Mouse (Mus musculus): ENCODE measurements at regions not wholly inside any gene's neighbourhood (a gene's known extent, or its start where the extent isn't known, plus 50 kb on each side); places are given as distances from the start of the nearest gene placed in this dataset.
A peak's percentile ranks its signal among the peaks of the same experiment; 100 is the strongest.

DNA sequence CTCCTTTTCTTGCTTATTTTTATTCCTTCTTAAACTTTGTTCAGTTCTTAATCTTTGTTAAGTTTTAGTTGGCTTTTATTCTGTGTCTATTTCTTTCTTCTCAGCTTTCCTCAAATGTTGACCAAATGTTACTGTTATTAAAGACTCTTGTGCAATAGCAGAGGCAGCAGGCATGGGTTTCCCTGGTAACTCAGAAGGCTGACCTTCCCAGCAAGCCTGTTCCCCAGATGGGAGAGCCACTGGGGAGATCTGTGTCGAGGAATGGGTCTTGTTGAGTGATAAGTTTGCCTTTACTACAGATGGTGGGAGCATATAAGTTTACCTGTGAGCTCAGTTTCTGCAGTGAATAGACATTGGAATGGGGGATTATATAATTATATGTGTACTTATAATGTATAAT is 237.2 kb downstream of the Plpp3 start:
- no peak for DNase-seq

DNA sequence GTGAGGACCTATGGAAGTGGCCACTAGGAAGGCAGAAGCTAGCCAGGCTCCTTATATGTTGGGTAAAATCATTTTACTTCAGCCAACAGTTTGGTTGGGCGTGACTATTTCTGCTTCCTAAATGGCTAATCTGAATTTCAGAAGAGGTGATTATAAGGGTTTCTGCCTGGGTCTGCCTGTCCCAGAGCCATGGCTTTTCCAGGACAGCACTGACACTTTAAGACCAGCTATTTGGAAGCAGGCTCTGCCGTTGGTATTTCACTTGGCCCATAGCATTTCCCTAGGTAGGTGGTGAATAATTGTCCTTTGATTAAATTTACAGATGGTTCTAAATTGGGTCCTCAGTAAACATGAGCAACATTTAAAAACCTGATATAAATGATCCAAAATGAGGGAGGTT is 240.3 kb downstream of the Plpp3 start:
- no peak for DNase-seq

DNA sequence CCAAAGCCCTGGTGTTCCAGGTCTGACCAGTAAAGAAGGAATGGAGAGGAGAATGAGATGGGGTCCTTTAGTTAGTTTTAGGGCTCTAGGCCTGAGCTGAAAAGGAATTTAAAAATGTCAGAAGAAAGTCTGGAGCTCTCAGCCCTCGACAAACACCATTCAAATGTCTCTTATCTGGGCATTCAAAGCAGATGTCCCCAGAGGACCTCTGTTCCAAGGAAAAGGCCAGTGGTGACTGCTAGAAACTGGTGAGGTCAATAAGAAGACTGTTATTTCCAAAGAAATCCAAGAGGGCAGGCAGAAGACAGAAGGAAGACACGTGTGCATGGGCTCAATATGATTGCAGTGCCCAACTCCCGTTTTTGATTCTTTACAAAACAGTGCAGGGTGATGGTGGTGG is 244.9 kb downstream of the Plpp3 start:
- no peak for DNase-seq

DNA sequence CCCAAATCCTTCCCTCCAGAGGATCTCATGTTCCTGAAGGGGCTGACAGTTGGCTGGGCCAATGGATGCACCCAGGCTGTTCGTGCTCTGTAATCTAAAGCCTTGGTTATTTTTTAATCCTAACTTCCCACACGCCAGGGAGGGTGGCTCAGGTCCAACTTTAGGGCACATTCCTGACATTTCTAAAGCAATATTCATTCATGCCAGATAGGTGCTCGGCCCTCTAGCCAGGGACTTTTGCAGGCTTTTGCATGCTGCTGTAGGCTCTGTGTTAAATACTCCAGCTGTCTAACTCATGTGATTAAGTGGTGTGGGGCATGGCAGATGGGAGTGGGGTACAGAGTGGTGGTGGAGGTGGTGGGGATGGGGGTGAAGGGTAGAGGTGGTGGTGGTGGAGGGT is 246.0 kb downstream of the Plpp3 start:
- peak; percentile 91 for DNase-seq

DNA sequence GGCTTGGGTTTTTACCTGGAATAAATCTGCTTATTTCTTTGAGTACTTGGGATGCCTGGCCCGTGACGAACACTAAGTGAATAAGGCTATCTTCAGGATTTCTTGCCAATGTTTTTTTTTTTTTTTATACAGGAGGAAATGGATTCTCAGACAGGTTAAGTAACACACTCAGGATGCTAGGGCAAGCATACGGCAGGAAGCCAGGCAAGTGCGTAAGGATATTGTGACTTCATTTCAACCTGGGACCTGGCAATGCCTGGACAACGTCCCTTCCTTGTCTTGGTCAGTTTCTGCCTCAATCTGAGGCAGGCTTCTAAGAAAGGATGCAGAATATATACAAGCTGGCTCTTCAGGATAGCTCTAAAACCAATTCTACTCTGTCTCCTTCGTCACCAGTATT is 246.5 kb downstream of the Plpp3 start:
- peak; percentile 24 to 40 for DNase-seq

DNA sequence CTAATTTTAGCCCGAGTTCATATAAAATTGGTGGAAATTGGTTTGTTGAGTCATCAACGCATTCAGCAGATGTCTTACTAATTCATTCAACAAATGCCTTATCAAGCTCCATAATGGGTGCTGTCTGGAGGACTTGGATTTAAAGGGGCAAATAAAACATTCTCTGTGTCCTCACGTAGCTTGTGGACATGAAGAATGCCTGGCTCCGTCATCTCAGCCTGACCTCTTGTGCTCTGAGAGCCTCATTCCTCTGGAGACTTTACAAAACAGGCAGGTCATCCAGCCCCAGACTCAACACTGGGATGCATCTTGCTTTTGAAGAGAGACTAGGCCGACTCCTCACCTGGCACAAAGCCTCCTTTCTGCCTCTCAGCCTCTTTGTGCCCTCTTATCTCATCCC is 248.6 kb downstream of the Plpp3 start:
- no peak for DNase-seq

DNA sequence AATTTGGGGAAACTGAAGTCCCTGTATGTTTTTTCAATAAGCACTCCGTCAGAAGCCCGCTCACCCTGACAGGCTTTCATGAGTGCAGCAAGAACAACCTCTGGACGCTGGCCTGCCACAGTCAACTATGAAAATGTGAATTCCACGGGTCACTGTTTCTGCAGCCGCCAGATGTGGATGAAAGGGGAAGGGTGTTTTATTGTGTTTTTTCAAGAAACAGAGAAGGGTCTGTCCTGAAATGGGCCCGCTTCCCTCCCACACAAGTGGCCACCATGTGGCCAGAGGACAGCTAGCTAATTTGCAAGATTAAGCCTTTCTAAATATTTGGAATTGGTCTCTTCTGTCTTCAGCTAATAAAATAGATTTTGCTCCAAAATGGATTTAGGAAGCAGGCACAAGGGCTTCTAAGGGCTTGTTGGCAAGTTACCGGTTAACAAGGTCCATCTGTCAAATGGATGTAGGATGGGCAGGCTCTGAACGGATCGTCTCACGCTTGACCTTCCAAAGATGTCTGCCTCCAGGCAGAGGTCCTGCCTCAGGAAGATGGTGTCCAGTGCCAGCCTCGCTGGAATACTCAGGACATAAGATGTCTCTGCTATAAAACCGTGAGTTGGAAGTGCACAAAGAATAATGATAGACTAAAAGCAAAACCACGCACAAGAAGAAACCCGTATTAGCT is 249.8 kb downstream of the Plpp3 start:
- no peak for DNase-seq

DNA sequence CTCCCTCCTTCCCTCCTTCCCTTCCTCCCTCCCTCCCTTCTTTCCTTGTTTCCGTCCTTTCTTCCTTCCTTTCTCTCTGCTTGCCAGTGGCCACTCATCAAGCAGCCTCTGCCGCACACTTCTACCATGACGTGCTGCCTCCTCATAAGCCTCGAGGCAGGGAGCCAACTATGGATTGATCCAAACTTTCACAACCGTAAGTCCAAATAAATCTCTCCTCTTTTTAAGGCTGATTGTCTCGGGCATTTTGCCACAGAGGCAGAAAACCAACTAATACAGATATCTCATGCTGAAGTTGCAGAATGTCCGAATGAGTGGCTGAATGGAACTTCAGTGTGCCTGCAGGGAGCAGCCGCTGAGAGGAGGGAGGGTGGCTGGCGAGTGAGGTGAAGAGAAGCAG is 251.7 kb downstream of the Plpp3 start:
- DNase-seq, result no peak

DNA sequence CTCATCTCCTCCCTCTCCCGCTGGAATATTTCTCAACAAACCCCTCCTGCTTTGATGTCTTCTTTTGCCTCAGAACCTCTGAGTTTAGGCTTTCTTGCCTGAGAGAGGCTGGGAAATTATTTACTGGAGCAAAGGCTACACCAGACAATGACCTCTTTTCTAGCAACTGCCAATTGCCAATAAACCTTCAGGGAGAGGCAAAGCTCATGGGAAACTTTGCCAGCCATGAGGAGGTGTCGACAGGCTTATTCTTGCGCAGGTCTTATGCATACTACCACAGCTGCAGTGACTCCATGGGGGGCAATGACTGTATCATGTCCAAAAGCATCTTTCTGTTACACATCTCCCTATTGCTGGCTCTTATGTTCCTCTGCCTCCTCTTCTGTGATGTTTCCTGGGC is 260.0 kb downstream of the Plpp3 start:
- no peak for DNase-seq

DNA sequence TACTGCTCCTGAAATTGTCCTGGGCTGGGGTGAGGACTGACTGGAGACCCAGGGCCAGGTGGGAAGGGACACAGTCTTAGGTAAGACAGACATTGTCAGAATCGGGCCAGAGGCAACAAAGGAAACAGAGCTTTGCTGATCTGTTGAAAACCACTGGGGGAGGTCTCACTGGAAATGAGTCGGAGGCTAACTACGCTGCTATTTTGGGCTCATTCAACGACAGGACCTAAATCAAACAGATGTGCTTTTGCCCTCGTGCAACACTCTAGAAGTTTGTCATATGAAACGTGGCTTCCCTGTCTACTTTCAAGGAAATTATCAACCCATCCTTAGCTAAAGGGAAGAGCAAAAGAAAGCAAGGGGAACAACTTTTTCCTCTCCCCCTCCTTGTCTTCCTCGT is 265.3 kb downstream of the Plpp3 start:
- DNase-seq, result no peak

DNA sequence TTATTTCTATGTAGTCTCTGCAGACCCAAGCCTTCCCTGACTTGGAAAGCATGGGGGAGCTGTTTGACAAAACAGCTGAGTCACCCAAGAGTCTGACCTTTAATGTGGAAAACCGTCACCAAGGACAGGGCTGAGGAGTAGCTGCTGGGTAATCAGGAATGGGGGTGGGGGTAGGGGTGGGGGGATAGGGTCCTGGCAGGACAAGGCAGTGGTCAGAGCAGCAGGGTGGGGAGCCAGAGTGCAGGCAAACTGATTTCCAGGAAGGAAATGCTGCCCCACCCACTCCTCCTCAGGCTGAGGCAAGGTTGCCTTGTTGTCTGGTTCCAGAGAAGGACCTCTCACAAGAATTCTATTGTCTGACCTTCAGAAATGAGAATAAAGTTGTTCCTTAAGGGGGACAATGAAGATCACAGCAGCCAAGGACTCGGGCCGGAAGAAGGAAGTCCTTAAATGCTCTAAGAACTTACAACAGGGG is 266.6 kb downstream of the Plpp3 start:
- DNase-seq, result peak; percentile 19 to 22

DNA sequence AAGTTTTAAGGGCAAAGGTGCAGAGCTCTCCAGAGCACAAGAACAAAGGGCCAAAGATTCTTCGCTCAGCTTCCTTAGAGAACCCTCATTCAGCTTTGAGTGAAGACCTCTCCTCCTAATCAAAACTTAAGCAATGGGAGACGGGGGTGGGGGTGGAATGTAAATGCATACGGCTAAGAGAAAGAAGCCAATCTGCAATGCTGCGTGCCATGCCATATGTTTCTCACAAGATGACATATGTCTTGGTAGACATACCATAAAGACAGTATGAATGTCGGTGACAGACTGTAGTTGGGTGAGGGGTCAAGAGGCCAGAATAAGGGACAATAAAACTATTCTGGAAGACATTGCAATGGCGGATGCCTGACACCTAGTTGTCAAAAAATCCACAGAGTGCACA is 267.9 kb downstream of the Plpp3 start:
- DNase-seq, result no peak

DNA sequence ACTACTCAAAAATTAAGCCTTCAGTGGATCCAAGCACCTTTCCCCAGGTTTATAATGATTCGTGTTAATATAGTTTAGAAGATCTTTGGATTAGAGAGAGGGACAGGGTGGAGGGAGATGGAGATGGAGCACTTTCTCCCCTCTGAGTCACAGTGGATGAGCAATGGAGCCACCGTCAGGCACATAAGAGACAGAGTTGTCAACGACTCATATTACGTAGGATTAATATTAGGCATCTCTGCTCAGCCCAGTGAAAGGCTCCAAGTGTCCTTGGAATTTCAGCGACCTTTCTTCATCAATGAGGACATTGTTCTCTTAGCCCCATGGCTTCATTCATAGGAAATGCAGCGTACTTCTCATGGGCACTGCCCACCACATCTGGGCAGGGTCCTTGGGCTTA is 270.4 kb downstream of the Plpp3 start:
- DNase-seq, result no peak

DNA sequence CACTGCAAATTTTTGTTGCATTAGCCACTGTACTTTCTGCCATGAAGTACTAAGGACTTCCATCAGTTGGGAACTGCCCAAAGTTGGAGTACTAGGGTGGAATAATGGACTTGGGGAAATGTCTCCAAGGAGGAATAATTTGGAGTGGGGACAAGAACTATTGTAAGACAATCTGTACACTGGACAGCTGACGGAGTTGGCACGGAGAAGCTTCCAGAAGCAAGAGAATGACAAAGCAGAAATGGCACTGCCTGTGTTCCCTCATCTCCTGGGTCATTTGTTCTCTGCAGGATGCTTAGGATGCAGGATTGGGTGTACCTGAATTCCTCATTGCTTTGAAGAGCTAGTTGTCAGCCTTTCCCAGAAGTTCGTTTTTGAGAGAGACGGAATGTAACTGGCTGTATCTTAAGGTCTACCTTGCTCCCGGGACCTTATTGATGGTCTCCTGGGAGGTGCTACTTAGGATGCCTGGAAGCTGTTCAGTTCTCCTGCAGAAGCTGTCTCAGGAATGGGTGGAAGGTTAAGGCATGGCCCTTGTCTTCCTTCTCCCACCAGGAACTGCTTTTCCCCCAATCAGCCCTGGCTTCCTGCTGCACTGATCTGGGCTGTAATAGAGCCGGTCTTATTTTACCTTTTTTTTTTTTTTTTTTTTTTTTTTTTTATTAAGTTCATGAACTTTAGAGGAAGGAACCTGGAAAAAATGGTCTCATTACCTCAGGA is 272.4 kb downstream of the Plpp3 start:
- no peak for DNase-seq

DNA sequence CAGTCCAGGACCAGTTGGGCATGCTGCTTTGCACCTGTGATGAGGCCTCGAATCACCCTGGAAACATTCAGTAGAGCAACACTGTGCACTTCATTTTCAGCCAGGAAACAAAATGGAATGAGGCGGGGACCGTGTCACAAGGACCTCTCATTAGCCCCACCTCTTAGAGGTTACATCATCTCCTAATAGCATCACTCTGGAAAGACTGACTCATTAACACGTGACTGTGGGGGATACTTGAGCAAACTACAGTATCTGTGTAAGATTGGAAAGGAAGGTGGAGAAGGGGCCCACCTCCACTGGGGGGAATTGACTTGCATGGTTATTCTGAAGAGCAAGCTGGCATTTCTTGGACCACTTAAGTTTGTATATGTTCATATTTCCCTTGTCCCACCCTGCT is 275.3 kb downstream of the Plpp3 start:
- DNase-seq, result no peak

DNA sequence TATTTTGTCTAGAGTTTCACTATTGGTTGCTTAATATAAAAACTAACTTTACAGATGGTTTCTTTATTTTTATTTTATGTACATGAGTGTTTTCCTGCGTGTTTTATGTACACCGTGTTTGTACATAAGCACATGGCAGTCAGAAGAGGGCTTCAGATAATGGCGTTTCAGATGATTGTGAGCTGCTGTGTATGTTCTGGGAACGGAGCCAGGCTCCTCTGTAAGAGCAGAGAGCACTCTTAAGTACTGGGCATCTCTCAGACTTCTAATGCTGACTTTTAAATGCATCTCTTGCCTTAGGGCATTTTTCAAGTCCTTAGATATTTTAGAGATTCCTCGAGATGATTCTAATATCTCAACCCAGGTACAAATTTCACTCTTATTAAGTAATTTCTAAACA is 280.0 kb downstream of the Plpp3 start:
- DNase-seq, result no peak

DNA sequence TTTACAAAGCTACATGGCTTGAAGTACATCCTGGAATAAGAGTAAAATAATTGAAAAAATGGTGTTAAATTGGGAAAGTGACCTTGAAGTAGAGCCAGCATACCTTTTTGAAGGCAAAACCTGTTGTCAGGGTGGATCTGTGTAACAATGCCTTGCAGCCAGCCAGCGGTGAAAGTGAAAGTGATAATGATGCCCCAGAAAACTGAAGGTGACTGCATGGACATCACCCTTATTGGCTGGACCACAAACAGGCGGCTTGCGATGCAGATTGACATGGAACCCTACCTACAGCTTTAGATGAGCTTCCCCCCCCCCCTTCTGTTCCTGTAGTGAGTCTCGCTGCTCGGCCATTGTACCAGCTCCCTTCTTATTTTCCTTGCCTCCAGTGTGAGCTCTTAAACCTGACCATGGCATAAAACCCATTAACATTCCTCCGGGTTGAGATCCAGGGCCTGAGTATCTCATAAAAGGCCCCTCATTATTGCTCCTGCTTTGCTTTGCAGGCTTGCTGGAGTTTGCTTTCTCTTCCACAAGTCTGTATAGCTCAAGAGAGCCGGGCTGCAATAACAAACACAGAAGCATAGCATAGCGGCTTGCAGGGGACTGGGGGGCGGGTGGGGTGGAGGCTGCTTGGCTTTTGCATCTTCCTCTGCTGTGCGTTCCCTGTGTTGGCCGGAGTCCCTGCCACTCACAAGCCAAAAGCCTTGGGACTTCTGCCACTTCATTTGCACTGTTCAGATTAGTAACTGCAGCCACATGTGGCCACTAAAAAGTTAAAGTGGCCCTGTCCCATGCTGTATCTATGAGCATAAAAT is 292.1 kb downstream of the Plpp3 start:
- no peak for DNase-seq

DNA sequence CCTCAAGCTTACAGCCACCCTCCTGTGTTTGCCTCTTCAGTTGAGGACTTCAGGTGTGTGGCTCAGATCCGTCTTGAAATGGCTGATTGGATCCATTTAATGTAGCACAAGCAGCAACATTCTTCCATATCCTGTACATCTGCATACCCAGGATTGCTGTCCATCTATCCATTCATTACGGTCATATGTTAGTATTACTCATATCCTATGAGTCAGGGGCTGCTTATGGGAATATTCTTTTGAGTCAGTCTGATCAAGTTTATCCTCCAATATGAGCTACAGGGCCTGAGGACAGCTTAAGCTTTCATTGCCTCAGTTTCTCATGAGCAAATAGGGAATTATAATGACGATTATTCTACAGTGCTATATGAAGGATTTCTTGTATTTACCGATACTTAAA is 293.7 kb downstream of the Plpp3 start:
- no peak for DNase-seq

DNA sequence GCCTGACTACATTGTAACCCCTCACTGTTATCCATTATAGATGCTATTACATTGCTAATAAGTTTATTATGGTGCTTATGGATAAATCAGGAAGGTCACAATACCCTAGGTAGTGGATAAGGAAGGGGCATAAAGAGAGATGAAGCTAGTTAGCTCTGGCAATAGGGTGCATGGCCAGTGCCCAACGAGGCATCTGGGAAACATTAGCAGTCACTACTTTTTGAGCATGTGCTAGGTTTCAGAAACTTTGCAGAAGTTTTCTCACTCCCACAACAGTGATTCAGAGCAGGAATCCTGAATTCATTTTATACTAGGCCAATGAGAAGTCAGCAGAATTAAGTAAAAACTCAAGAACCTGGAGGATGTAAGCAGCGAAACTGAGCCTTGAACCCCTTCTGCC is 294.7 kb downstream of the Plpp3 start:
- DNase-seq, result no peak

DNA sequence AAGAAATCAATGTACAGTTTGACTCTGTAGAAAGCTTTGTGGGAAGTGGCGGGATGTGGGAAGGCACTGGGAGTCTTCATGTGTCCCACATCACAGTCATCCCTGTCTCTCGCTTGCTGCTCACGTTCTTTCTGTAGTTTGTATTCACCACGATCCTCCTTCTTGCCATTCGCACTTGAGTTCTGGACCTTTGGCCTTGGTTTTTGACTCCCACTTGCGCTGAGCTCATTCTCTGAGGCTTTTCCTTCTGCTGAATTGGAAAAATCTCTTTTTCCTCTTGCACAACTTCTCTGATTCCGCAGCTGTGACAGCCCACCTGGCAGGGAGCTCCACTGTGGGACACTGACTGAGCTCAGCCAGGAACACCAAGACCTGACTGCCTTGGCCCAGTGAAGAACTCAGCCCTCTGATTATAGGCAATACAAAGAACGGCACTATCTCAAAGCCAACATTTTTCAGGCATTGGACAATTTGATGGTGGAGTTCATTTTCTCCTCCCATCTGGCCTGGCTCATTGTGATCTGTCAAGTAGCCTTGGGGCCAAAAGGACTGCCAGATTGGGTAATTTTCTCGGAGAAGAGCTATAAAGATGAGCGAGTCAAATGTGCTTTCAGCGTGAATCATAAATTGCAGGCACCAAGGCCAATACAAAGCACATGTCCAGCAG is 299.9 kb downstream of the Plpp3 start:
- no peak for DNase-seq

DNA sequence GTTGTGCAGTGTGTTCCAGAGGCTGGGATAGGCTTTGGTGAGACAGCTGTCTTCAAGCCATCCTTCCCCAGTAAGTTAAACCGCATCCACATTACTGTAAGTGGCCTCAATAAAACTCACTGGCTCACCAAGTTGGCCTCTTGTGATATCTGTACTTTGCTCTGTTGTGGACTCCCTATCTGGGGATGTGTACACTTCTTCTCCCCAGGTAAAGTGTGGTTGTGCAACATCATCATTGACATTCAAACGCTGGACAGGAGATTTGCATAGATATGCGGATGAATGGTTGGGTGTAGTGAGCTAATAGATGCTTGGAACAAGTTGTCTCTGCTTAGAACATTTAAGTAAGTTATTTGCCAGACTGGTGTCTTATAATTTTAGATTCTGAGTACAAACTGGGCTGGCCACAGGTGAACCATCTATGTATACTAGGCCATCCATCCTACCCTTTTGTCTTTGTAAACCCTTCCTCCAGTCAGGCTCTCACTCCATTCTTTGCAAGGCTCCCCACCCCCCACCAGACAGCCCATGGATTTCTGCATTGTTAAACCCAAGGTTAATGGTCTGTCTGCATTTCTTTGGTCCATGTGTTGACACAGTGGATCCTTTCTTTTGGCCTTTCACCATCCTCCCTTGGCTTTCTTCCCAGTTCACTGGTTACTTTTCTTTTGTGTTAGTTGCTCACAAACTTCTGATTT is 303.0 kb downstream of the Plpp3 start:
- DNase-seq, result no peak

DNA sequence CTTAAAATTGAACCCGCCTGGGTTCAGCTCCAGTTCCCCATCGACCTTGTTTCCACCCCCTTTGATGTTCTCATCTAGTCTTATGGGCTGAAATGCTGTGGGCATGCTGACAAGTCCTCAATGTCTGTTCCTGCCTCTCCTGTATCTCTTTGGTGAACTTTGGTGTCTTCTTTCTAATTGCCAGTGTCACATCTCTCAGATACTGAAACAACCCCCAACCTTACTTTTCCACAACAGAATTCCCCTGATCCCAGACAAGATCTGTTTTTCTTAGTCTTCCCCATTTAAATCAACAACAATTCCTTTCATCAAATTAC is 303.5 kb downstream of the Plpp3 start:
- no peak for DNase-seq

DNA sequence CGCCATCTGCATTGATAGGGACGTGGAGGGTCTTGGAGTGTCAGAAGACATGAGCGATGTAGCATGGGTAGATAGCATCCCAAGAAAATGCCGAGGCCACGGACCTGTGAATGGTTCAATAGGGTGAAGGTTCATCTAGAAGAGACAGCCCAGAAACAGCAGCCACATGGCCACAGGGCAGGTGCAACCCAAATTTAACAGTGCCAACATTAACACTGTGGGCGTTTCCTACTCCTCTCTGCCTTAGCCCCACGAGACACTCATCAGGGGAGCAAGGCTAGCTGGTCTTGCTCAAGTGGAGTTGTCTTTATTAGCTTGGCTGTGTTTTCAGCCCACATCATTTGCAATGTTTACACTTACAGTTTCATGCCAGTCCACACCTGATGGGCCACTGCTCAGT is 310.7 kb downstream of the Plpp3 start:
- no peak for DNase-seq
